Mouse (Mus musculus) left cerebral cortex, postnatal 14 days (tissue): ENCODE measurements around the gene Ahdc1. TPM values are rescaled to one million over a fixed set of nuclear protein-coding genes. Genes with fewer than 3 reads are reported as not detected.
A peak's percentile ranks its signal among the peaks of the same experiment; 100 is the strongest.

Experiments
- DNase-seq, 2 experiments: peaks; one replicate each; pipeline ENCODE4 v3.0.0; 2021 to 2022; ENCODE audit warnings: low spot score in 2 of 2, mixed read lengths in 1 of 2
- intact Hi-C: fragments of 180-260 bp; cut with DNase I; formaldehyde crosslinking; loops from one replicate; pipeline ENCODE4 v1.15.1; 2025
- total RNA-seq, 2 experiments: library from RNA; stranded (reverse); gene quantifications; 2 replicates each; pipeline ENCODE4 v1.2.3; 2021

Ahdc1 gene
- total RNA-seq, 2 experiments from 2014 or later: 78.4 to 81.6 TPM

DNA sequence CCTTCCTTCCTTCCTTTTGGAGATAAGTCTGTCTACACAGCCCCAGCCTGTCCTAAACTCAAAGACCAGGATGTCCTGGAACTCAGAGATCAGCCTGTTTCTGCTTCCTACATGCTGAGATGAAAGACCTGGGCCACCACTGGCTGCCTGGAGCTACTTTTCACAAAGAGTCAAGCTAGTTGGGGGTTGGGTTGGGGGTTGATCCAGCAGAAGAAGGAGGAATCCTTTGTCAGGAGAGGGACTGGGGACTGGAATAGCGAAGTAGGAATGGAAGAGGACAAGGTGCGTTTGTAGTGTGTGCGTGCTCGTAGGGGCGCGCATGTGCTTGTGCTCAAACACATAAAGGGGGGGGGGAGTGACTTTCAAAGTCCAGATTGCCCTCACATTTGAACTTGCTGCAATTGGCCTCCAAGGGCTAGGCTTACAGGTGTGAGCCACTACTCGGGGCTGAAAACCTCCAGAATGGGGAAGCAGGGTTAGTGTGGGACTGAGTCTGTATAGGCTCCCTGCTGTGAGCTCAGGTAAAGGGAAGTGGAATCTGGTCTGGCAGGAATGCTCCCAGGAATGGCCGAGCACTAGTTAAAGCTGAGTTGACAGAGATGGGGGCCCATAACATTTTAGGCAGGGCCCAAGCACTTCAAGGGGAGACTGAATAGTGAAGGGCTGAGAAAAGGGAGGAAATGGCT is 21.5 kb downstream of the Ahdc1 start:
- intact Hi-C loops: no loop called here
- DNase-seq: no peak

GRCm38 (mm10) chr4:133034478-133034877 is 23.4 kb downstream of the Ahdc1 start:
- intact Hi-C loops: no loop called here

GRCm38 (mm10) chr4:133035446-133035845 is 24.4 kb downstream of the Ahdc1 start:
- intact Hi-C loops: no loop called here

More at GRCm38 (mm10) chr4:133034478-133034877, 23.4 kb downstream of the Ahdc1 start:
- DNase-seq: no peak

DNA sequence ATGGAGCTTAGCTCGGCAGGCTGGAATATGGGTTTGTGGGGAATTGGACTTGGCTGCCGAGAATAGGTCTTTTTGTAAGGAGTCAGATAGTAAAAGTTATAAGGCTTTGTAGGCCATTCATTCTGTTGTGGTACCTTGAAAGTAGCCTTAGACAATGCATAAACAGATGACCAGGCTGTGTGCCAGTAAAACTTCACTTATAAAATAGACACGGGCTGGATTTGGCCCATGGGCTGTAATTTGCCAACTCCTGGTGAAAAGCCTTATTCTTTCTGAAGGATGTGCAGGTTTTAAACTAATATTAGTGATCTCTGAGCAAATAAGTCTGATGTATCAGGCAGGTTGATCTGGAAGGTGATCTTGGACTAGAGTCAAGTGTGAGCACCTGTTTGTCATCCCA is 24.9 kb downstream of the Ahdc1 start:
- DNase-seq: no peak
- intact Hi-C loops: no loop called here

More at GRCm38 (mm10) chr4:133035446-133035845, 24.4 kb downstream of the Ahdc1 start:
- DNase-seq: no peak

GRCm38 (mm10) chr4:133037293-133037692 is 26.2 kb downstream of the Ahdc1 start:
- intact Hi-C loops: no loop called here
- no peak for DNase-seq

DNA sequence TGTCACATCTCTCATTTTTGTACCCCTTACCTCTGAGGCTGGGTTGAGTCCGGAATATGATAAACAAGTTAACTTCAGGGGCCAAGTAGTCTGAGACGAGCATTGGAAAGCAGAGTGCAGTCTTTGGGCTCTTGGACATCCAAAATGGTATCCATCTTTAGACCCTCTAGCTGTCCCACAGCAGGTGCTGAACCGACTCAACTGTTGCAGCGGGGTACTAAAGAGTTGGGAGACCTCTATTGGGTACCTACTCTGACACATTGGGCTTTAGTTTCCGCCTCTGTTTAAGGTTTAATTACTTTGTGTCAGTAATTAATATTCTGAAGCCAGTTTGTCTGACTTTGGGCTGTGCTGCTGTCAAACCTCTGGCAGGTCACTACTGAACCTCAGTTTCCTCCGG is 26.7 kb downstream of the Ahdc1 start:
- intact Hi-C loops: no loop called here
- no peak for DNase-seq

DNA sequence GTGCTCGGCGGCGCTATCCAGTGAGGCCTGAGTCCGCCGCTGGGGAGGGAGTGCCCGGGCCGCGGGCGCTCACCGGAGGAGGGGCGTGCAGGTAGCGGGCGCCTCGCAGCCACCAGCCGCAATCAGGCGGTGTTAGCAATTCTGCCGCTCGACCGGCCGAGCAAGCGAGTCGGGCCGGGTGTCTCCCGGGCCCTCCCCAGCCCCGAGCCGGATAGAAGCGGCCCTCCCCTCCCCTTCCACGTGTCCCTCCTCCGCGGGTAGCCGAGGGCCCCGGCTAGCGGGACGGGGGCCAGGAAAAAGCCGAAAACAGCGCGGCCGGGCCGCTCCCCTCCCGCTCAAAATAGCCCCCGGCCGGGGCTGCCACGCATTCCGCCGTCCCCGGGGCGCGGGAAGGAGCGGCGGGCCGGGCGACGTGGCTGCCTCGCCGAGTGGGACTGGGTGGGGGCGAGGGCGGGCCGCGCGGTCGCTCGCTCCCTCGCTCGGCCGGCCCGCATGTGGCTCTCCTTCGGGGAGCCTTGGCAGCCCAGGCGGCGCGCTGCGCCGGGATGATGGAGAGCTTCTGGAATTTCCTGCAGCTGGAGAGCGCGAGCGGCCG is 27.6 kb downstream of the Ahdc1 start:
- intact Hi-C loops: no loop called here
- DNase-seq: no peak

DNA sequence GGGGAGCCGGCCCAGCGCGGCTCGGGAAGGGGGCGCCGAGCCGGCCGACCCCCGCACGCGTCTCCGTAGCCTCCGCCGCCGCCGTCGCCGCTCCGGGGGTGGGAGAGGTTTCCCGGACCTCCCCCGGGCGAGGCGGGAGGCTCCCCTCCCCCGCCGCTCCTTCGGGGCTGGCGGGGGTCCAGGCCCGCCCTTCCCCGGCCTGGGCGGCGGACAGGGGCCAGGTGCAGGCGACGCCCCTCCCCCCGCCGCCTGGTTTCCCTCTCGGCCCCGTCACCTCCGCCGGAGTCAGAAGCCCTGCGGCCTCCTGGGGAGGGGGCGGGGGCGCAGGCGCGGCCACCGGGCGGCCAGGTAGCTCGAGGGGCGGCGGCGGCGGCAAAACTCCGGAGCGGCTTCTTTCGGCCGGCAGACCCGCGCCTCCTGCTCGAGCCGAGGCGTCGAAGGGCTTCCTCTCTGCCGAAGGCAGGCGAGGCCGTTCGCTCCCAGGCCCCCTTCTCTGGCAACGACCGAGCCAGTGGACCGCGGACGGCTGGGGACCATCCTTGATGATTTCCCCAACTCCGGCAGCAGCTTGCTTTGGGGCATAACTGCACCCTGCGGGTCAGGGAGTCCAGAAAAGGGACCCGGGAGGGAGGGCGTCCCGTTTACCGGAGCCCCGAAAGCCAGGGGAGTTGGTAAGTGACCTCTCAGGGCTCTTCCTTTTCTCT is 28.2 kb downstream of the Ahdc1 start:
- no peak for DNase-seq
- intact Hi-C loops: no loop called here

DNA sequence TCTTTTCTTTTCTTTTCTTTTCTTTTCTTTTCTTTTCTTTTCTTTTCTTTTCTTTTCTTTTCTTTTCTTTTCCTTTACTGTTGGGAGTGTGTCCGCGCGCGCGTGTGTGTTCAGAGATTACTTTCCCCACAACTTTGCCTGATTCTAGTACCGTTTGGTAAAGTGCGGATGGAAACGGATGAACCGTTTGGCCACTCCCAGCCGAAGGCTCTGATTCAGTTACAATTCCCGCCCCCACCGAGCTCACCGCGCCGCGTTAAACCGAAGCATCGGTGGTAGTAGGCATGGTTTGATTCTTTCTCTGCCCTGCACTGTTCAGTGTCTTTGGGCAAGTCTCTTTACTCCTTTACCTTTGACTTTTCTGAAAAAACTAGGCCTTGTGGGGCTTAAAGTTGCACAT is 28.8 kb downstream of the Ahdc1 start:
- DNase-seq: no peak
- intact Hi-C loops: no loop called here

DNA sequence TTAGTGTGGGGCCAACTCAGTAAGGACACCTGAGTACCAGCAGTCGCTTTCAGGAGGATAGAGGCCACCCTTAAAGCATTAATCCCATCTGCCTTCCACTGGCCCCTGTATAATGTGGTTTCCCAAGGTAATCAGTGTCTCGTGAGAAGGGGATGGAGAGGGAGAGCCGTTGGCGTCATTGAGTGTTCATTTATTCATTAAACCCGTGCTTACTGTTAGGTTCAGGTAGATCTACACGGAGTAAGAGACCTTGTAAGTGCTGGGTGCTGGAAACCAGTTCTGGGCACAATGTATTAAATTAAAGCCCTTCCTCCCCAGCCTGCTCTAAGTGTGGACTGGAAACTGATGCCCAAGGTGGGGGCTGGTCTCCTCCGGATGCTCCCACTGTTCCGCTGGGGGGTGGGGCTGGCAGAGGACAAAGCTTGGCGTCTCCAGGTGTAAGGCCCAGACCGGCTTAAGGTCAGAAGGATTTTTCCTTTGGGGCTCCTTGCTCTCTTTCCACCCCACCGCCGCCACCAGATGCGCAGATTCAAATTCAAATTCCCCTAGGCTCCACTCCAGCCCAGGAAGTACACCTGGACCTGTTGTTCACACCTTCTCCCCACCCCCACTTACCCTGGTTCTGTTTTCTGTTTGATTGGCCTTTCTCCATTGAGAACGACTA is 29.3 kb downstream of the Ahdc1 start:
- intact Hi-C loops: no loop called here
- DNase-seq: no peak

DNA sequence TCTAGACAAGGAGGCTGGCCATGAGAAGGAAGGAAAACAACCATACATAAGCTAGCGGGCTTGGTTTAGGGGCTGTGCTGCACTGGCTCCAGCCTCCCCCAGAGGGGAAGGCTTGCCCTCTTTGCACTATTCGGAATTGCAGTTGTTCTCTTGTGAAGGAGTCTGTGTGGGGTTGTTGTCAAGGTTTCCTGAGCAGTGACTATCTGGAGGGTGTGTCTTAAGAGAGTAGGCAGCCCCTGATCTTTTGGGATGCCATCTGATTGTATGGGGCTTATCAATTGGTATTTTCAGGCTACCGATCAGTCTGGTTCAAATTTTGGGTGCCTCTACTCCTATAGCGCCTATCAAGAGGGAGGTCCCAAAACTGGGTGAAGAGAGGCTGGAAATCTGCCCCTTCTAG is 31.2 kb downstream of the Ahdc1 start:
- intact Hi-C loops: no loop called here
- no peak for DNase-seq

DNA sequence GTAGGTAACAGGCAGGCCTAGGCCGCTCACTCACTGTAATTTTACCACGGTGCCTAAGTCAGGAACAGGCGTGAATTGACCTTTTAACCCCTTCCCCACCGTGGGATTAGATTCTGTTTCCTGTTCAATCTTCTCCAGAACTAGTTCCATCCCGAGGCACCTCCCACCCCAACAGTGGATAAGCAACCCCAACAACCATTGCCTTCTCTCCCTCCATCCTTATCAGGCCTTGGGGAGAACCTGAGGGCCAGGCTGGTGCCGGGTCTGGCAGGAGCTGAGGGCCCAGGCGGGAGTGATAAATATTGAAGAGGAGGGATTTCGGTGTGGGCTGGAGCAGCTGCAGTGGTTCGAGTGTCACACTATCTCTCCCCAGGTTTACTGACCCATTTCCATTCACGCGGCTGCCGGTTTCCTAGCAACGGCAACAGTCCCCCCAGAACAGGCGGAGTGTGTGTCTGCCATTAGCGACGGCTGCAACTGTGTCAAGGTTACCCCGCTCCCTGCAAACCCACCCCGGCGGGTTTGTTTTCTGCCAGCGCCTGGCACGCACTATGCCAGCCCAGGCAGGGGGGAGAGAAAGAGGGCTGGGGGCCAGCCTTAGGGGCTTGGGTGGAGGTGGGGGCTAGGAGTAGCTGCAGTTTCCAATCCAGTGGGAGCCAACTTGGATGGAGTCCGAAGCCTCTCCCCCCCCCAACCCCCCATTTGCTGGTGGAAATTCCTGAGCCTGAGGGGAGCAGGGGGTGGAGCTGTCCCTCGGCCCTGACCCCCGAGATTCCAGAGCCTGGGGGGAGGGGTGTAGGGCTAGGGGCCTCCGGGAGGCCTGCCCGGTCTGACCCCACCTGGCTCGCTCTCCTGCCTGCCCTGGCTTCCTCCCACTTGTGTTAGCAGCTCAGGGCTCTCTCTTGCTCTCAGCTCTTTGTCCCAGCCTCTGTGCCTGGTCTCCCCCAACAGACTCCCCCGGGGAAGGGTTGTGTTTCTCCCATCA is 31.9 kb downstream of the Ahdc1 start:
- DNase-seq: peak; percentile 61 to 80
- intact Hi-C loops: no loop called here

DNA sequence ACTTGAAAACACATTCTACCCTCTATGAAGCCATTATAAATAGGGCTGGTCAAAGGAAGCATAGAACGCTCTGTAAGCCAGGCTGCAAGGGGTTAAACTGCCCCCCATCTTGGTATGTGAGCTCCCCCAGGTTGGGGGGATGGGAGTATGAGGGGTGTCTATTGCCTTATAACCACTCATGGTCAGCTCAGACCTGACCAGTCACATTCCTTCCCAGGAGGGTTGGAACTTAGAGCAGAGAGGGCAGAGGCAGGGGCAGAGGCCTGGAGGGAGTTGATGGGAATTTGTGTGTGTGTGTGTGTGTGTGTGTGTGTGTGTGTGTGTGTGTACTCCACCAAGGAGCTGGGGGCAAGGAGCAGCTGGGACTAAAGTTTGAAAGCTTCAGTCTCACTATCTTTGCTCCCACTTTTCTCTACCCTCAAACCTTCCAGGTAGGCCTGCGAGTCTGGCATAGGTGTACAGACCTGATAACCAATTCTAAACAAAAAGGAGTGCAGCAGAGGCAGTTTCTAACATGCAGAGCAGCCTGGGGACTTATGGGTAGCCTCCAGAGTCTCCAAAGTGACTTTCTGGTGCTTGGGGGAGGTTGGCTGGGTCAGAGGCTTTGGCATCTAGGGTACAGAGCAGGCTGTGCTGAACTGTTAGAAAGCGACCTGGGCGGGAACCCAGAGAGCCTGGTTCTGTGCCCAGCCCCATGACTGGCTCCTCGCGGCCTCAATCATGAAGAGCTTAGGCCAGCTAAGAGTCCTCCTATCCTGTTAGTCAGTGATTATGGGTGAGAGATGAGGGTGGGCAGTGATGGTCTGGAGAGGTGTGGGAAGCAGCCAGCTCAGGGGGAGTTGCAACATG is 33.0 kb downstream of the Ahdc1 start:
- intact Hi-C loops: no loop called here
- no peak for DNase-seq

DNA sequence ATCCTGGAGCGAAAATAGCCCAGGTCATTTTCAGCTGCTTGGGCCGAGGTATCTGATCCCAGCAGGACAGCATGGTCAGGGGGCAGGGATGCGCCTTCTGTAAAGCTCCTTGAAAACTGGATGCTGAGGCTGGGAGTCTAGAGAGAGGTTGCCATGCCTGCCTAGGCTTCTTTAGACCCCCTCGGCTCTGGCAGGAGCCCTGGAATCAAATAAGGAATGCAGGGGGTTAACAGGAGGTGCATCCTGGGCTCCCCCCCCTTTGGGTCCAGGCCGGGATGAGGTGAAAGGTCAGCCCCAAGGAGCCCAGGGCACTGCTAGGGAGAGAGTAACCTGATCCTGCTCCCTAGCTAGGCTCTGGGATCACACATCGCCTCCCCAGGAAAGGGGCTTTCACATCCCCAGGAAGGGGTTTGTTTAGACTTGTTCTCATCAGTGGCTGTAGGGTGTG is 33.6 kb downstream of the Ahdc1 start:
- intact Hi-C loops: no loop called here
- no peak for DNase-seq

DNA sequence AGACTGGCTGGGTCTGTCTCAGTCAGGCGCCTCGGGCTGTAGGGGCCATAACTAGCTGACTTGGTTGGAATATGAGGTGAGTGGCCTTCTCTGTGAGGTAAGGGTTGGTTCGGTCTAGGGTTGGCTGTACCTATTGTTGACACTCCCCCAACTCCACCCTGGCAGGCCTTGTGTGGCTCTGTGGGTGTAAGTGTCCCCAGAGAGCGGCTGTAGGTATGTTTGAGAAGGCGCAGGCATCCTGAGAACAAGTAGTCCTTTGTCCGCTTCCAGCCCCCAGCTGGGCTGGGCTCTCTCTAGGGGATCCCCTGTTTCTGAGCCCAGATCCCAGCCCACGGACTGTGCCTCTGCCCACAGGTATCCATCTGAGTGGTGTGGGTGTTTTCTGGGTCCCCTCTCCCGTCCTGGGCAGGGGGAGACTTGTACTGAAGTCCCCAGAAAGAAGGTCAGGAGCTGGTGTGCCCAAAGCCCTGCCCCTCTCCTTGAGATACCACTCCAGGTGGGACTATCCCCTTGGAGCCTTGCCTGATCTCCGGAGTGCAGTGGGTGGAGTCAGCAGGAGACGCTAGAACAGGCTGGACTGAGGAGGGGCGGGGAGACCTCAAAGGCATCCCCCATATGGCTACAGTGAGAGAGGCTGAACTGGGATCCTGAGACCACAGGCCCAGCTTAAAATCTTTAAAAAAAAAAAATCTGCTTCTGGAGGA is 34.9 kb downstream of the Ahdc1 start:
- intact Hi-C loops: no loop called here
- DNase-seq: no peak

DNA sequence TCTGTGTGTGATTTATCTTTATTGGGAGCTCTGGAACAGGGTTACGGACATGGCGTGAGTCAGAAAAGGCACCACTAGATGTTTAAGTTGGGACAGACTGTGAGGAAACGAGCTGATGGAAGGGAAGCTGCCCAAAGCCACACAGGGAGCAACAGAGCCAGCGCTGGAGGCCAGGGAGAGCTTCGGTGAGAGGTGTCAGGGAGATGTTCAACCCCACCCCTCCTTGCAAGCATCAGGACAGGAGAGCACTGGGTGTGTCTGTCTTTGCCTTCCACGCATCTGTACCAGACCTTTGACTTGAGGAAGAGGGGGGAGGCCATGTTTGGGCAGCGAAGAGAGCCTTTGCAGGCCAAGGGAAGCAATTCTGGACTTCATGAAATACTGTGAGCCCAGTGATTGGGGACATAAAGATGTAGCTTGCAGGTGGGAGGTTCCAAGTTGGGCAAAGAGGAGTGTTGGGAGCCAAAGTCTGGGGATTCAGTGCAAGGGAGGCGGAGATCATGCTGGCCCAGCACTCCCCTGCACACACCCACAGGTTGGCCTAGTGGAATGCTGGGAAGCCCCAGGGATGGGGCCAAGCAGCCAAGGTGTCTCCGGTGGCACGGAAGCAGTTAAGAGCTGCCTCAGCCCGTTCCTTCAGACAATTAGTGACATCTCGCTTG is 35.8 kb downstream of the Ahdc1 start:
- intact Hi-C loops: no loop called here
- DNase-seq: no peak
